Mouse (Mus musculus): ENCODE results near the gene Defb20. TPM values are rescaled to one million over a fixed set of nuclear protein-coding genes. Genes with fewer than 3 reads are reported as not detected.

Defb20 gene
- polyA plus RNA-seq, 1 experiment from 2014 or later: not detected

- no peak overlapping the region for H3K4me2 ChIP-seq (ENCODE audit: low read depth, low read length)
- no peak for ATAC-seq (replicated peaks; ENCODE audit: extremely low read depth, insufficient read depth, low FRiP score)
- 83% methylated on average over 7 of the region's 7 CpGs for WGBS
Measured at GRCm38 (mm10) chr2:152481726-152482125, 4.9 kb downstream of the Defb20 start.

GRCm38 (mm10) chr2:152487024-152487423, 10.2 kb downstream of the Defb20 start:
- no peak overlapping the region for H3K9ac ChIP-seq (ENCODE audit: low read length)
- 64% methylated on average over 2 of the region's 2 CpGs for WGBS
- no peaks in the 10 kb centered on the region for H3K27me3 ChIP-seq (ENCODE audit: control insufficient read depth, insufficient read depth, low read length)
- no peaks in the 10 kb centered on the region for H3K4me1 ChIP-seq (ENCODE audit: control insufficient read depth, insufficient read depth, low read length)
- no peak for ATAC-seq (replicated peaks; ENCODE audit: extremely low read depth, insufficient read depth, low FRiP score)
- H3K36me3 ChIP-seq (ENCODE audit: control insufficient read depth, insufficient read depth): no peaks in the 10 kb centered on the region
- H3K4me2 ChIP-seq (ENCODE audit: low read depth, low read length): no peak overlapping the region
- no peak overlapping the region for H3K27ac ChIP-seq (ENCODE audit: low read length)
- peaks cover 3% of the 10 kb centered on the region; the same call in 1 of the 2 replicates for H3K9me3 ChIP-seq (replicated peaks; ENCODE audit: control insufficient read depth, low read length)
- H3K4me3 ChIP-seq (ENCODE audit: low read length): no peak overlapping the region

More at GRCm38 (mm10) chr2:152481726-152482125, 4.9 kb downstream of the Defb20 start:
- no peaks in the 10 kb centered on the region for H3K4me1 ChIP-seq (ENCODE audit: control insufficient read depth, insufficient read depth, low read length)
- H3K27ac ChIP-seq (ENCODE audit: low read length): no peak overlapping the region
- H3K9ac ChIP-seq (ENCODE audit: low read length): no peak overlapping the region
- no peaks in the 10 kb centered on the region; the same call in 1 of the 2 replicates for H3K9me3 ChIP-seq (replicated peaks; ENCODE audit: control insufficient read depth, low read length)
- no peak overlapping the region for H3K4me3 ChIP-seq (ENCODE audit: low read length)
- H3K27me3 ChIP-seq (ENCODE audit: control insufficient read depth, insufficient read depth, low read length): no peaks in the 10 kb centered on the region
- no peaks in the 10 kb centered on the region for H3K36me3 ChIP-seq (ENCODE audit: control insufficient read depth, insufficient read depth)

GRCm38 (mm10) chr2:152490038-152490437, 13.2 kb downstream of the Defb20 start, which contains the start of gene Defb22:
Defb22 (minus strand) TSS chr2:152490138.
- Histone ChIP-seq H3K27ac (ENCODE audit: low read length) (no peak within 1 kb of the TSS), H3K4me2 (ENCODE audit: low read depth, low read length) (no peak within 1 kb of the TSS), H3K4me3 (ENCODE audit: low read length) (no peak within 1 kb of the TSS), H3K36me3 (ENCODE audit: control insufficient read depth, insufficient read depth) (no peaks in the 10 kb centered on the region), H3K9ac (ENCODE audit: low read length) (no peak within 1 kb of the TSS), H3K4me1 (ENCODE audit: control insufficient read depth, insufficient read depth, low read length) (no peaks in the 10 kb centered on the region), H3K27me3 (ENCODE audit: control insufficient read depth, insufficient read depth, low read length) (no peaks in the 10 kb centered on the region), H3K9me3 (replicated peaks; ENCODE audit: control insufficient read depth, low read length) (peaks cover 3% of the 10 kb centered on the region; the same call in 1 of the 2 replicates)
- no peak for ATAC-seq (replicated peaks; ENCODE audit: extremely low read depth, insufficient read depth, low FRiP score)

GRCm38 (mm10) chr2:152493151-152493550, 16.3 kb downstream of the Defb20 start:
- Histone ChIP-seq H3K4me1 (ENCODE audit: control insufficient read depth, insufficient read depth, low read length) (no peaks in the 10 kb centered on the region), H3K4me3 (ENCODE audit: low read length) (no peak overlapping the region), H3K27me3 (ENCODE audit: control insufficient read depth, insufficient read depth, low read length) (no peaks in the 10 kb centered on the region), H3K9ac (ENCODE audit: low read length) (no peak overlapping the region), H3K4me2 (ENCODE audit: low read depth, low read length) (no peak overlapping the region), H3K36me3 (ENCODE audit: control insufficient read depth, insufficient read depth) (no peaks in the 10 kb centered on the region), H3K27ac (ENCODE audit: low read length) (no peak overlapping the region), H3K9me3 (replicated peaks; ENCODE audit: control insufficient read depth, low read length) (no peaks in the 10 kb centered on the region)
- 67% methylated on average over 6 of the region's 6 CpGs for WGBS
- ATAC-seq (replicated peaks; ENCODE audit: extremely low read depth, insufficient read depth, low FRiP score): no peak

GRCm38 (mm10) chr2:152498020-152498419, 21.2 kb downstream of the Defb20 start:
- no peaks in the 10 kb centered on the region for H3K9me3 ChIP-seq (replicated peaks; ENCODE audit: control insufficient read depth, low read length)
- ATAC-seq (replicated peaks; ENCODE audit: extremely low read depth, insufficient read depth, low FRiP score): no peak
- H3K4me3 ChIP-seq (ENCODE audit: low read length): no peak overlapping the region
- H3K27ac ChIP-seq (ENCODE audit: low read length): no peak overlapping the region
- H3K36me3 ChIP-seq (ENCODE audit: control insufficient read depth, insufficient read depth): no peaks in the 10 kb centered on the region
- no peaks in the 10 kb centered on the region for H3K27me3 ChIP-seq (ENCODE audit: control insufficient read depth, insufficient read depth, low read length)
- no peak overlapping the region for H3K9ac ChIP-seq (ENCODE audit: low read length)
- WGBS: 62% methylated on average over 6 of the region's 6 CpGs
- peaks cover 6% of the 10 kb centered on the region for H3K4me1 ChIP-seq (ENCODE audit: control insufficient read depth, insufficient read depth, low read length)
- H3K4me2 ChIP-seq (ENCODE audit: low read depth, low read length): no peak overlapping the region

- Histone ChIP-seq H3K27ac (ENCODE audit: low read length) (no peak overlapping the region), H3K36me3 (ENCODE audit: control insufficient read depth, insufficient read depth) (no peaks in the 10 kb centered on the region), H3K27me3 (ENCODE audit: control insufficient read depth, insufficient read depth, low read length) (no peaks in the 10 kb centered on the region), H3K9ac (ENCODE audit: low read length) (no peak overlapping the region), H3K4me3 (ENCODE audit: low read length) (no peak overlapping the region), H3K4me2 (ENCODE audit: low read depth, low read length) (no peak overlapping the region), H3K9me3 (replicated peaks; ENCODE audit: control insufficient read depth, low read length) (no peaks in the 10 kb centered on the region), H3K4me1 (ENCODE audit: control insufficient read depth, insufficient read depth, low read length) (peaks cover 6% of the 10 kb centered on the region)
- WGBS: 49% methylated on average over 7 of the region's 7 CpGs
- no peak for ATAC-seq (replicated peaks; ENCODE audit: extremely low read depth, insufficient read depth, low FRiP score)
Measured at GRCm38 (mm10) chr2:152500204-152500862, 23.5 kb downstream of the Defb20 start.

- H3K4me1 ChIP-seq (ENCODE audit: control insufficient read depth, insufficient read depth, low read length): peaks cover 6% of the 10 kb centered on the region
- H3K27ac ChIP-seq (ENCODE audit: low read length): no peak overlapping the region
- H3K9ac ChIP-seq (ENCODE audit: low read length): no peak overlapping the region
- no peaks in the 10 kb centered on the region for H3K9me3 ChIP-seq (replicated peaks; ENCODE audit: control insufficient read depth, low read length)
- H3K4me3 ChIP-seq (ENCODE audit: low read length): no peak overlapping the region
- no peaks in the 10 kb centered on the region for H3K36me3 ChIP-seq (ENCODE audit: control insufficient read depth, insufficient read depth)
- ATAC-seq (replicated peaks; ENCODE audit: extremely low read depth, insufficient read depth, low FRiP score): no peak
- H3K4me2 ChIP-seq (ENCODE audit: low read depth, low read length): no peak overlapping the region
- 73% methylated on average over 6 of the region's 6 CpGs for WGBS
- no peaks in the 10 kb centered on the region for H3K27me3 ChIP-seq (ENCODE audit: control insufficient read depth, insufficient read depth, low read length)
Measured at GRCm38 (mm10) chr2:152500863-152501229, 24.0 kb downstream of the Defb20 start.

- no peak for ATAC-seq (replicated peaks; ENCODE audit: extremely low read depth, insufficient read depth, low FRiP score)
Measured at GRCm38 (mm10) chr2:152503950-152504349, 27.1 kb downstream of the Defb20 start.

GRCm38 (mm10) chr2:152511592-152511991, 34.7 kb downstream of the Defb20 start, which contains the start of gene Defb26:
Defb26 (minus strand) TSS chr2:152511692.
- no peak within 1 kb of the TSS for H3K9ac ChIP-seq (ENCODE audit: low read length)
- no peak within 1 kb of the TSS for H3K4me3 ChIP-seq (ENCODE audit: low read length)
- no peaks in the 10 kb centered on the region for H3K9me3 ChIP-seq (replicated peaks; ENCODE audit: control insufficient read depth, low read length)
- WGBS: 91% methylated on average over 1 of the region's 1 CpGs
- ATAC-seq (replicated peaks; ENCODE audit: extremely low read depth, insufficient read depth, low FRiP score): no peak
- H3K27ac ChIP-seq (ENCODE audit: low read length): no peak within 1 kb of the TSS
- H3K36me3 ChIP-seq (ENCODE audit: control insufficient read depth, insufficient read depth): no peaks in the 10 kb centered on the region
- no peaks in the 10 kb centered on the region for H3K27me3 ChIP-seq (ENCODE audit: control insufficient read depth, insufficient read depth, low read length)
- H3K4me1 ChIP-seq (ENCODE audit: control insufficient read depth, insufficient read depth, low read length): no peaks in the 10 kb centered on the region
- no peak within 1 kb of the TSS for H3K4me2 ChIP-seq (ENCODE audit: low read depth, low read length)

More at GRCm38 (mm10) chr2:152503950-152504349, 27.1 kb downstream of the Defb20 start:
- Histone ChIP-seq H3K4me1 (ENCODE audit: control insufficient read depth, insufficient read depth, low read length) (peaks cover 6% of the 10 kb centered on the region), H3K27me3 (ENCODE audit: control insufficient read depth, insufficient read depth, low read length) (no peaks in the 10 kb centered on the region), H3K4me3 (ENCODE audit: low read length) (no peak overlapping the region), H3K9ac (ENCODE audit: low read length) (no peak overlapping the region), H3K4me2 (ENCODE audit: low read depth, low read length) (no peak overlapping the region), H3K9me3 (replicated peaks; ENCODE audit: control insufficient read depth, low read length) (no peaks in the 10 kb centered on the region), H3K36me3 (ENCODE audit: control insufficient read depth, insufficient read depth) (no peaks in the 10 kb centered on the region), H3K27ac (ENCODE audit: low read length) (no peak overlapping the region)
- 69% methylated on average over 2 of the region's 2 CpGs for WGBS

All from heart, embryonic 16.5 days (tissue).